Mouse (Mus musculus): ENCODE data around the gene Gm8720.
"Not testable (repeated sequence)": the region's sequence is repeated elsewhere in the genome, so short reads cannot be mapped to it uniquely, and the experiment has no call there.

Gene Gm8720

DNA sequence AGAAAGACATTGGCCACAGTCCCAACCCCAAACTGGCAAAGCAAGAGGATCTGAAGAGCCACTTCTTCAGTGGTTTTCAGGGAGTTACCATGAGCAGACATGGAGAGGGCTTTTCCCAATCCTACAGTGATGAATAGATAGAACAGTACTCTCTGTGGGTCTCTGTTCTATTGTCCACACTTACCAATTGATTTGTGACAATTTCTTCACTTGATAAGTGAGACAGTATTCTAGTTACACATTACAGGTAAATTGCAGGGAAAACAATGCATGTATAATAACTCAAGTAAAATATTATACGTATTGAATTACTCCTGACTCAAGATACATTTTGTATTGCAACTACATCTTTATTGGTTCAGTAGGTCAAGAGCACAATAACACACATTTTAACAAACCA is at the start of gene Gm8720:
Gene Gm8720, minus strand, starts transcription at position 101 of the 400 bp plus-strand sequence.
- not testable (repeated sequence) for DNase-seq

- not testable (repeated sequence) for DNase-seq
Measured at GRCm38 (mm10) chr7:23055240-23055639, 12.0 kb downstream of the Gm8720 start, which contains the start of gene Vmn1r163. Gene Vmn1r163, plus strand, starts transcription at chr7:23055540.

DNA sequence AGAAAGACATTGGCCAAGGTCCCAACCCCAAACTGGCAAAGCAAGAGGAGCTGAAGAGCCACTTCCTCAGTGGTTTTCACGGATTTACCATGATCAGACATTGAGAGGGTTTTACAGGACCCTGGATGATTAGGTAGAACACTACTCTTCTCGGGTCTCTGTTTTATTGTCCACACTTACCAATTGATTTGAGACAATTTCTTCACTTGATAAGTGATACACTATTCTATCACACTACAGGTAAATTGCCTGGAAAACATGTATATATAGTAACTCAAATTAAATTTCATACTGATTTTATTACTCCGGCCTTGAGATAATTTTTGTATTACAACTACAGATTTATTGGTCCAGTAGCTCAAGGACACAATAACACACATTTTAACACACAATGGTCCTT is 47.4 kb downstream of the Gm8720 start, which contains the start of gene Gm4216:
Gene Gm4216, minus strand, starts transcription at position 101 of the 400 bp plus-strand sequence.
- not testable (repeated sequence) for DNase-seq
